Mouse (Mus musculus) layer of hippocampus, adult 11-12 months (tissue): ENCODE results near the gene Pla2g2e.
A peak's percentile ranks its signal among the peaks of the same experiment; 100 is the strongest.
"Not testable (repeated sequence)": the region's sequence is repeated elsewhere in the genome, so short reads cannot be mapped to it uniquely, and the experiment has no call there.

Source experiments
- DNase-seq: peaks from one replicate; pipeline ENCODE4 v3.0.0; 2022; ENCODE audit warnings: low spot score

The Pla2g2e gene

GRCm38 (mm10) chr4:138882179-138882578, 4.4 kb downstream of the Pla2g2e start:
- DNase-seq, result no peak

GRCm38 (mm10) chr4:138884261-138884660, 6.5 kb downstream of the Pla2g2e start:
- peak; percentile 93 for DNase-seq

- DNase-seq, result no peak
Measured at GRCm38 (mm10) chr4:138889165-138889564, 11.4 kb downstream of the Pla2g2e start.

GRCm38 (mm10) chr4:138889635-138890034, 11.9 kb downstream of the Pla2g2e start:
- DNase-seq, result no peak

- DNase-seq, result no peak
Measured at GRCm38 (mm10) chr4:138892655-138893054, 14.9 kb downstream of the Pla2g2e start.

- not testable (repeated sequence) for DNase-seq
Measured at GRCm38 (mm10) chr4:138893789-138894188, 16.0 kb downstream of the Pla2g2e start.

GRCm38 (mm10) chr4:138899361-138899760, 21.6 kb downstream of the Pla2g2e start:
- DNase-seq, result no peak

- DNase-seq, result no peak
Measured at GRCm38 (mm10) chr4:138905624-138906337, 28.0 kb downstream of the Pla2g2e start.

- DNase-seq, result no peak
Measured at GRCm38 (mm10) chr4:138913141-138913787, 35.5 kb downstream of the Pla2g2e start.

- DNase-seq, result peak; percentile 97
Measured at GRCm38 (mm10) chr4:138913797-138914196, 36.1 kb downstream of the Pla2g2e start, which contains the start of gene Otud3. Otud3 (minus strand) TSS chr4:138913945.

GRCm38 (mm10) chr4:138917282-138917681, 39.5 kb downstream of the Pla2g2e start:
- no peak for DNase-seq

- DNase-seq, result no peak
Measured at GRCm38 (mm10) chr4:138921254-138922130, 43.8 kb downstream of the Pla2g2e start.

- peak; percentile 99 for DNase-seq
Measured at GRCm38 (mm10) chr4:138922131-138922459, 44.4 kb downstream of the Pla2g2e start.

- DNase-seq, result no peak
Measured at GRCm38 (mm10) chr4:138925561-138925960, 47.8 kb downstream of the Pla2g2e start.
